9 mouse cellular contexts compared by ENCODE assay signal in genomic region chr16:8108141-8109122, GRCm38 (mm10).
DNase-seq lines count a peak whose midpoint lies in the region; ATAC-seq lines count a peak whose summit lies in the region.
"Had no signal": no experiment of that assay in that cellular context is flagged by ENCODE, and none has a peak within 500 bp of the region (broad histone marks: within the 10 kb centered on the region; RNA-seq: fewer than 3 reads in every experiment).

No protein-coding gene starts in this region.

- no peak overlapping the region for H3K4me2 ChIP-seq in forebrain, embryonic 14.5 days (ENCODE audit: low read length)
- H3K4me2 ChIP-seq in forebrain, embryonic 15.5 days (replicated peaks) = no peak overlapping the region
- no peak overlapping the region for H3K4me2 ChIP-seq in neural tube, embryonic 15.5 days
- H3K4me2 ChIP-seq: neural tube, embryonic 12.5 days had no signal

- H3K36me3 ChIP-seq in forebrain, embryonic 14.5 days (ENCODE audit: control insufficient read depth, insufficient read depth, low read length) = no peaks in the 10 kb centered on the region
- H3K36me3 ChIP-seq in forebrain, embryonic 15.5 days = no peaks in the 10 kb centered on the region
- H3K36me3 ChIP-seq in neural tube, embryonic 15.5 days = no peaks in the 10 kb centered on the region
- H3K36me3 ChIP-seq: neural tube, embryonic 12.5 days had no signal

- H3K4me3 ChIP-seq in forebrain, embryonic 14.5 days (ENCODE audit: low read depth, low read length) = no peak overlapping the region
- no peak overlapping the region for H3K4me3 ChIP-seq in forebrain, embryonic 15.5 days
- no peak overlapping the region for H3K4me3 ChIP-seq in neural tube, embryonic 15.5 days (replicated peaks)
- H3K4me3 ChIP-seq: neural tube, embryonic 12.5 days had no signal

- no peak overlapping the region for H3K27ac ChIP-seq in forebrain, embryonic 14.5 days (ENCODE audit: low read depth, low read length)
- no peak overlapping the region for H3K27ac ChIP-seq in forebrain, embryonic 15.5 days (replicated peaks)
- H3K27ac ChIP-seq in neural tube, embryonic 15.5 days (replicated peaks) = no peak overlapping the region
- H3K27ac ChIP-seq: neural tube, embryonic 12.5 days had no signal

- no peaks in the 10 kb centered on the region for H3K9me3 ChIP-seq in forebrain, embryonic 14.5 days (replicated peaks; ENCODE audit: control insufficient read depth, low read length)
- no peaks in the 10 kb centered on the region for H3K9me3 ChIP-seq in forebrain, embryonic 15.5 days
- H3K9me3 ChIP-seq in neural tube, embryonic 15.5 days (replicated peaks) = no peaks in the 10 kb centered on the region
- H3K9me3 ChIP-seq: neural tube, embryonic 12.5 days had no signal

- 54% methylated on average over 19 of the region's 19 CpGs for WGBS in forebrain, embryonic 14.5 days
- WGBS in forebrain, embryonic 15.5 days = 50% methylated on average over 19 of the region's 19 CpGs
- WGBS in neural tube, embryonic 15.5 days = 69% methylated on average over 19 of the region's 19 CpGs

- no peaks in the 10 kb centered on the region for H3K27me3 ChIP-seq in forebrain, embryonic 14.5 days (replicated peaks; ENCODE audit: control insufficient read depth, insufficient read depth, low read length)
- H3K27me3 ChIP-seq in forebrain, embryonic 15.5 days = no peaks in the 10 kb centered on the region
- H3K27me3 ChIP-seq in neural tube, embryonic 15.5 days (replicated peaks) = no peaks in the 10 kb centered on the region
- H3K27me3 ChIP-seq: neural tube, embryonic 12.5 days had no signal

- H3K9ac ChIP-seq in forebrain, embryonic 14.5 days (ENCODE audit: low read length) = no peak overlapping the region
- H3K9ac ChIP-seq in forebrain, embryonic 15.5 days (replicated peaks) = no peak overlapping the region
- no peak overlapping the region for H3K9ac ChIP-seq in neural tube, embryonic 15.5 days (replicated peaks)
- H3K9ac ChIP-seq: neural tube, embryonic 12.5 days had no signal

- DNase-seq in forebrain, embryonic 14.5 days (ENCODE audit: low spot score) = peak; percentile 78
- peak; percentile 3 for DNase-seq in urinary bladder, postnatal 25 days (ENCODE audit: low spot score)
- DNase-seq in urinary bladder, postnatal 10 days (ENCODE audit: low spot score) = no peak
- peak; percentile 12 to 51 for DNase-seq in layer of hippocampus, adult 8-10 months (ENCODE audit: low spot score in 2 of 2)
- peak; percentile 24 to 37 for DNase-seq in right cerebral cortex, adult 2 months (ENCODE audit: low spot score in 2 of 2)

- H3K4me1 ChIP-seq in forebrain, embryonic 14.5 days (ENCODE audit: control insufficient read depth, insufficient read depth, low read length) = no peaks in the 10 kb centered on the region
- peaks cover 12% of the 10 kb centered on the region for H3K4me1 ChIP-seq in forebrain, embryonic 15.5 days
- no peaks in the 10 kb centered on the region; the same call in 1 of the 2 replicates for H3K4me1 ChIP-seq in neural tube, embryonic 15.5 days
- H3K4me1 ChIP-seq: neural tube, embryonic 12.5 days had no signal

- ATAC-seq in forebrain, embryonic 14.5 days = peak; percentile 60; the same call in 1 of the 2 replicates
- no peak for ATAC-seq in forebrain, embryonic 15.5 days (replicated peaks)
- ATAC-seq in neural tube, embryonic 15.5 days (ENCODE audit: low FRiP score) = no peak
- no peak for ATAC-seq in inflammation-experienced regulatory T-cells, adult 6 months
